Mouse (Mus musculus) midbrain, embryonic 13.5 days (tissue): ENCODE measurements around the gene Pdzd2. TPM values are rescaled to one million over a fixed set of nuclear protein-coding genes. Genes with fewer than 3 reads are reported as not detected.
A peak's percentile ranks its signal among the peaks of the same experiment; 100 is the strongest.

Experiments
- ATAC-seq: fragments of 200-750 bp; cut with Nextera tagmentation; 2 replicates; pipeline ENCODE4 v1.8.0; 2017; ENCODE audit warnings: mild to moderate bottlenecking, moderate TSS enrichment, moderate library complexity
- H3K27ac ChIP-seq: fragments of 300-500 bp; sonication (generic); 2 replicates; pipeline ENCODE4 v1.5.1; 2015; ENCODE audit warnings: inconsistent platforms, mild to moderate bottlenecking, moderate library complexity
- H3K27me3 ChIP-seq: fragments of 300-500 bp; sonication (generic); 2 replicates; pipeline ENCODE4 v1.6.1; 2015; ENCODE audit warnings: mild to moderate bottlenecking, inconsistent platforms
- H3K36me3 ChIP-seq: fragments of 300-500 bp; sonication (generic); 2 replicates; pipeline ENCODE4 v1.6.1; 2015; ENCODE audit warnings: mild to moderate bottlenecking, inconsistent platforms
- H3K4me1 ChIP-seq: fragments of 300-500 bp; sonication (generic); replicated peaks from 2 replicates; pipeline ENCODE4 v1.6.1; 2015; ENCODE audit warnings: inconsistent platforms
- H3K4me2 ChIP-seq: fragments of 300-500 bp; sonication (generic); replicated peaks from 2 replicates; pipeline ENCODE4 v1.6.1; 2015; ENCODE audit warnings: moderate library complexity, mild to moderate bottlenecking, inconsistent platforms
- H3K4me3 ChIP-seq: fragments of 300-500 bp; sonication (generic); replicated peaks from 2 replicates; pipeline ENCODE4 v1.5.1; 2015; ENCODE audit warnings: mild to moderate bottlenecking, inconsistent platforms
- H3K9ac ChIP-seq: fragments of 300-500 bp; sonication (generic); replicated peaks from 2 replicates; pipeline ENCODE4 v1.6.1; 2015; ENCODE audit warnings: mild to moderate bottlenecking, inconsistent platforms
- H3K9me3 ChIP-seq: fragments of 300-500 bp; sonication (generic); 2 replicates; pipeline ENCODE4 v1.6.1; 2016; ENCODE audit warnings: mild to moderate bottlenecking, inconsistent platforms
- WGBS: fragments of 180-500 bp; shearing (Covaris S2); methylation state at CpG from one replicate; pipeline ENCODE4 v1.1.7; 2015; 5-methylcytosine and 5-hydroxymethylcytosine counted together
- polyA plus RNA-seq: library from polyadenylated mRNA; unstranded; fragments of >200 nt; fragmentation: Nextera tagmentation; extraction: Ambion mirVana; gene quantifications from 2 replicates; pipeline ENCODE4 v1.2.1, GENCODE M21; 2015

The Pdzd2 gene
- polyA plus RNA-seq, 1 experiment from 2014 or later = 9.7 TPM

- Histone ChIP-seq H3K4me3 (peak within 1 kb of the TSS; percentile 89), H3K9ac (peak within 1 kb of the TSS; percentile 95), H3K27ac (peak within 1 kb of the TSS; percentile 89), H3K4me1 (peaks cover 40% of the 10 kb centered on the region), H3K36me3 (no peaks in the 10 kb centered on the region), H3K4me2 (peak within 1 kb of the TSS; percentile 74), H3K9me3 (no peaks in the 10 kb centered on the region), H3K27me3 (peaks cover 16% of the 10 kb centered on the region)
- WGBS = under 1% methylated on average over 74 of the region's 74 CpGs
- peak; percentile 97 for ATAC-seq
Observed at GRCm38 (mm10) chr15:12321091-12321787, 418.5 kb downstream of the Pdzd2 start, which contains the start of gene Golph3. Gene Golph3 (plus strand): TSS chr15:12321450.

GRCm38 (mm10) chr15:12320441-12321090, 419.2 kb downstream of the Pdzd2 start:
- Histone ChIP-seq H3K27me3 (peaks cover 16% of the 10 kb centered on the region), H3K36me3 (no peaks in the 10 kb centered on the region), H3K4me2 (peak overlapping the region; percentile 74), H3K27ac (peak overlapping the region; percentile 89), H3K4me1 (peaks cover 33% of the 10 kb centered on the region), H3K9me3 (no peaks in the 10 kb centered on the region), H3K9ac (peak overlapping the region; percentile 95), H3K4me3 (peak overlapping the region; percentile 89)
- no peak for ATAC-seq
- 7% methylated on average over 22 of the region's 22 CpGs for WGBS

- Histone ChIP-seq H3K4me3 (peak overlapping the region; percentile 89; the same call in 1 of the 2 replicates), H3K9ac (no peak overlapping the region), H3K4me1 (peaks cover 30% of the 10 kb centered on the region), H3K27ac (no peak overlapping the region), H3K9me3 (no peaks in the 10 kb centered on the region), H3K36me3 (no peaks in the 10 kb centered on the region), H3K4me2 (peak overlapping the region; percentile 74; the same call in 1 of the 2 replicates), H3K27me3 (peaks cover 16% of the 10 kb centered on the region)
- ATAC-seq = no peak
- 45% methylated on average over 5 of the region's 5 CpGs for WGBS
Observed at GRCm38 (mm10) chr15:12319889-12320288, 419.8 kb downstream of the Pdzd2 start.

GRCm38 (mm10) chr15:12318451-12318850, 421.3 kb downstream of the Pdzd2 start:
- Histone ChIP-seq H3K4me1 (peaks cover 16% of the 10 kb centered on the region), H3K27ac (no peak overlapping the region), H3K36me3 (no peaks in the 10 kb centered on the region), H3K4me3 (no peak overlapping the region), H3K27me3 (peaks cover 16% of the 10 kb centered on the region), H3K4me2 (no peak overlapping the region), H3K9ac (no peak overlapping the region), H3K9me3 (no peaks in the 10 kb centered on the region)
- 86% methylated on average over 8 of the region's 8 CpGs for WGBS
- ATAC-seq = no peak

GRCm38 (mm10) chr15:12317290-12317689, 422.4 kb downstream of the Pdzd2 start:
- no peak overlapping the region for H3K9ac ChIP-seq
- H3K4me1 ChIP-seq = peaks cover 5% of the 10 kb centered on the region; the same call in 1 of the 2 replicates
- H3K27ac ChIP-seq = no peak overlapping the region
- H3K36me3 ChIP-seq = no peaks in the 10 kb centered on the region
- H3K4me3 ChIP-seq = no peak overlapping the region
- no peaks in the 10 kb centered on the region for H3K9me3 ChIP-seq
- H3K27me3 ChIP-seq = peaks cover 16% of the 10 kb centered on the region
- H3K4me2 ChIP-seq = no peak overlapping the region
- 88% methylated on average over 5 of the region's 5 CpGs for WGBS
- ATAC-seq = no peak

- peaks cover 5% of the 10 kb centered on the region; the same call in 1 of the 2 replicates for H3K4me1 ChIP-seq
- H3K9me3 ChIP-seq = no peaks in the 10 kb centered on the region
Observed at GRCm38 (mm10) chr15:12315996-12316395, 423.7 kb downstream of the Pdzd2 start.

GRCm38 (mm10) chr15:12314584-12314983, 425.1 kb downstream of the Pdzd2 start:
- no peak overlapping the region for H3K4me2 ChIP-seq
- 80% methylated on average over 5 of the region's 5 CpGs for WGBS

More at GRCm38 (mm10) chr15:12315996-12316395, 423.7 kb downstream of the Pdzd2 start:
- ATAC-seq = no peak
- Histone ChIP-seq H3K27ac (no peak overlapping the region), H3K4me2 (no peak overlapping the region), H3K27me3 (peaks cover 16% of the 10 kb centered on the region), H3K9ac (no peak overlapping the region), H3K36me3 (no peaks in the 10 kb centered on the region), H3K4me3 (no peak overlapping the region)
- 72% methylated on average over 2 of the region's 2 CpGs for WGBS

GRCm38 (mm10) chr15:12313255-12313654, 426.5 kb downstream of the Pdzd2 start:
- ATAC-seq = no peak
- Histone ChIP-seq H3K9ac (no peak overlapping the region), H3K27me3 (no peaks in the 10 kb centered on the region), H3K9me3 (no peaks in the 10 kb centered on the region), H3K27ac (no peak overlapping the region), H3K4me2 (no peak overlapping the region), H3K4me3 (no peak overlapping the region), H3K36me3 (no peaks in the 10 kb centered on the region), H3K4me1 (no peaks in the 10 kb centered on the region)
- WGBS = 31% methylated on average over 1 of the region's 1 CpGs

More at GRCm38 (mm10) chr15:12314584-12314983, 425.1 kb downstream of the Pdzd2 start:
- Histone ChIP-seq H3K9ac (no peak overlapping the region), H3K4me1 (no peaks in the 10 kb centered on the region), H3K27me3 (peaks cover 10% of the 10 kb centered on the region), H3K9me3 (no peaks in the 10 kb centered on the region), H3K4me3 (no peak overlapping the region), H3K27ac (no peak overlapping the region), H3K36me3 (no peaks in the 10 kb centered on the region)
- no peak for ATAC-seq

GRCm38 (mm10) chr15:12311465-12311864, 428.3 kb downstream of the Pdzd2 start:
- Histone ChIP-seq H3K36me3 (no peaks in the 10 kb centered on the region), H3K9me3 (no peaks in the 10 kb centered on the region), H3K4me2 (no peak overlapping the region), H3K4me1 (no peaks in the 10 kb centered on the region), H3K4me3 (no peak overlapping the region), H3K27me3 (no peaks in the 10 kb centered on the region), H3K27ac (no peak overlapping the region), H3K9ac (no peak overlapping the region)
- no peak for ATAC-seq
- 89% methylated on average over 7 of the region's 7 CpGs for WGBS

- WGBS = 93% methylated on average over 4 of the region's 4 CpGs
- Histone ChIP-seq H3K9ac (no peak overlapping the region), H3K4me3 (no peak overlapping the region), H3K4me2 (no peak overlapping the region), H3K9me3 (no peaks in the 10 kb centered on the region), H3K27ac (no peak overlapping the region), H3K4me1 (no peaks in the 10 kb centered on the region), H3K27me3 (no peaks in the 10 kb centered on the region), H3K36me3 (no peaks in the 10 kb centered on the region)
- ATAC-seq = no peak
Observed at GRCm38 (mm10) chr15:12310676-12311075, 429.0 kb downstream of the Pdzd2 start.
